Mouse (Mus musculus): ENCODE data around the gene Ebf4.
A peak's percentile ranks its signal among the peaks of the same experiment; 100 is the strongest.

Ebf4 gene

DNA sequence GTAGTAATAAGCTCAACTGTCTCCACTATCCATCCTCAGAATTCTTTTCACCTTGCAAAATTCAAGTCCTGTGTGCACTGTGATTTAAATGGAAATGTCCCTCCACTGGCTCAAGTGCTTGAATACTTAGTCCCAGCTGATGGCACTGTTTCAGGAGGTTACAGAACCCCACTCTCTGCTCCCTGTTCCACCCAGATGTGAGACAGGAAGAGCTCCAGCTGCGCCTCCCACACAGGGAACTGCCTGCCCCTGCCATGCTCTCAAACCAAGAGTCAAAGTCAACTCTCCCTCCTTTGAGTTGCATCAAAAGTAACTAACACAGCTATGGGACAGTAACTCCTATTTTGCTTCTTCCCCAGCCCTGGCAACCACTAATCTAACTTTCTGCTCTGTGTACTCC lies 91.2 kb downstream of the Ebf4 start:
- peak in 1 of 2 experiments; percentile 37 for DNase-seq

DNA sequence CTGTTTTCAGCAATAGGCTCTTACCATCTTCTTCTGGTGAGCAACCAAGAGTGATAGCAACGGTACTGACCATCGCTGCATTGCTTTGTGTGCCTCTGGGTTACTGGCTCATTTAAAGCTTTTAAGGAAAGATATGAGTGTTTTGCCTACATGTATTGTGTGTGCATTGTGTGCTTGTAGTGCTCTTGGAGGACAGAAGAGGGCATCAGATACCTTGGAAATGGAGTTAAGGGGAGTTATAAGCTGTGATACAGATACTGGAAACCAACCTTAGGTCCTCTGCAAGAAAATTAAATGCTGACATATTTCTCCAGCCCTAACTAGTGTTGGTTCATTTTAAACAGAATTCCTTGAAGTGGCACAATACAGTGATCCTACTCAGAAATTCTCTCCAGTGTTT lies 93.8 kb downstream of the Ebf4 start:
- no peak for DNase-seq

DNA sequence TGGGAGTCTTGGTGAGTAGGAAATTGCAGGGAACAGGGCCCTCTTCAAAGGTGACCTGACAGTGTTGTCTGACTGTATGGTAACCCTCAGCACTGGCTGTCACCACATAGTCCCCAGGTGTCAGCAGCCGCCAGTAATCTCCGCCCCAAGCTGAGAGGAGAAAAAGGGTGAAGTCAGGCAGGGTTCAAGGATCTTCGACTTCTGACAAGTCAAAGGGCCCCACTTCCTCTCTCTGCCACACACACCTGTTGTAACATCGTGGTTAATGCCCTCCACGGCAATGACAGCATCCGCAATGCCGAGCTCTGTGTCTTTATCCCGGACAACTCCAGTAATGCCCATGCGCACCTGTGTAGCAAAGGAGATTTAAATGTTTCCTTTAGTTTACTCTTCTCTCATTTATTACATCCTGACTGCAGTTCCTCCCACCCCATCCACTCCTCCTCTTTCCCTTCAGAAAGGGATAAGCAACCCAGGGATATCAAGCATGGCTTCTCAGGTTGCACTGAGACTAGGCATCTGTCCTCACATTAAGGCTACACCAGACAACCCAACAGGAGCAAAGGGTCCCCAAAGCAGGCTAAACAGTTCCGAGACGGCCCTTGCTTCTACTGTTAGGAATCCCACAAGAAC lies 96.1 kb downstream of the Ebf4 start:
- no peak for DNase-seq

- DNase-seq: no peak
Measured at GRCm38 (mm10) chr2:130392836-130393235, 97.9 kb downstream of the Ebf4 start.

GRCm38 (mm10) chr2:130395696-130396095 lies 100.7 kb downstream of the Ebf4 start:
- no peak for DNase-seq

- no peak for DNase-seq
Measured at GRCm38 (mm10) chr2:130397186-130397985, 102.4 kb downstream of the Ebf4 start, which contains the start of gene Cpxm1. TSS of gene Cpxm1 (minus strand) at chr2:130397574.

GRCm38 (mm10) chr2:130398091-130398490 lies 103.1 kb downstream of the Ebf4 start:
- DNase-seq: peak; percentile 29 to 32

DNA sequence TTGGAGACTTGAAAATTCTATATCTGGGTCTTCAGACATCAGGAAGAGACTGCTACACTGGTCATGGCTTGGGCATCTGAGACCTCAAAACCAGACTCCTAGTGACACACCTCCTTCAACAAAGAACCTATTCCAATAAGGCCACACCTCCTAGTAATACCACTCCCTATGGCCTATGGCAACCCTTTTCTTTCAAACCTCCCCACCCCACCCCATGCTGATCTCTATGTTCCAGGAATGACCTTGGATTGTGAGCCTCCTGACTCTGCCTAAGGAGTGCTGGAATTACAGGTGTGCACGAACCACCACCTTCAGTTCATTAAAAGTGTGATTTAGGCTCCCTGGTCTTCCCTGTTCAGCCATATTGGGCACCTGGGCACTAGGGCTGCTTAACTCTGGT lies 105.1 kb downstream of the Ebf4 start:
- DNase-seq: no peak

DNA sequence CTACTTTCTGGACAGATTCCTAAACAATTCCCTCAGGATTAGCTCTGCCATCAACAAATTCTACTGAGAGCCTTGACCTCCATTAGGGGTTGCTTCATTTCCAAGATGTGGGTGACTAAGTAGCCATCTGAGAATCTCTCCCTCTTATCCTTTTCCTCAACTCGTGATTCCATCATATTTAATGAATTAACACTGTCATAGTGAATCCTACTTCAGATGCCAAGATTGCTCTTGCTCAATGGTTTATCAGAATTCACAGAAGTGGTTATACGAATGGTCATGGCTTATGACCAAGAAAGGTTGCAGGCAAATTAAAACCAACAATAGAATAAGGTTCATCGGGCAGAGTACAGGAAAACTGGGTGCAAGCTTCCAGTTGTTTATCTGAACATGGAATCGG lies 106.9 kb downstream of the Ebf4 start:
- DNase-seq: no peak

DNA sequence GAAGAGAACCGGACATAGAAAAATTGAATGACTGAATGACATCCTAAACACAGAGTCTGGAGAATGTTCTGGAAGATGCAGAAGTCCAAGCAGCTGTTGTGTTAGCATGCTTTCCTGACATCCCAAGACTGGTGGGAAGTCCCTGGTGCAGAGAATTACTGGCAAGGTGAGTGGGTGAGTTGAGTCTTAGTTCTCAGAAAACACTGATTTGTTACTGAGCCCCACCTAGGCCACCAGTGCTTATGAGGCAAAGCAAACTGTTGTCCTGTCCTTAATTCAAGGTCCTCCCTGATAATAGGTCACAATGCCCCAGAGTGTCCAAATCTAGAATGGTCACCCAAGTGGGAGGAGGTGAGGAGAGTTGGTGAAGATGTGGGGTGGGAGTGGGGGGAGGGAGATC lies 110.0 kb downstream of the Ebf4 start, which contains the start of the genes Gm28372 and 1700020A23Rik:
Gm28372 (plus strand) TSS at position 301 of the 400 bp plus-strand sequence.
1700020A23Rik (plus strand) TSS at position 321 of the 400 bp plus-strand sequence.
- no peak for DNase-seq

DNA sequence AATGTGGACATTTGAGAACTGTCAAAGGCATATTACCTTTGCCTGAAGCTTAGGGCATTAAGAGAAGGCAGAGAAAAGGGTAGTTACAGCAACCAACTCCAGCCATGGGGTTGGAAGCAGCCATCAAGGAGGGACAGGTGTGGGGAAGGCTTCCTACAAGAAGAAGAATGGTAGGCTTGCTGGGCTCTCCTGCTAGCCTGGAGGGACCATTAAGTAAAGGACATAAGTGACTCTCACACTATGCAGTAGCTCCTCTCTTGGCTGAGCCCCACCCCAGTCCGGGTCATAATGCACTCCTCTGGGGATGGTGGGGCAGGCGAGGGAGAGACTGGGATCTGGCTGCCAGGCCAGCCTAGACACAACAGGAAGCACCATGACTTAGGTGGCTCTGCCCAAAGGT lies 111.2 kb downstream of the Ebf4 start, which contains the start of gene Tmem239:
Tmem239 (plus strand) TSS at position 301 of the 400 bp plus-strand sequence.
- DNase-seq: no peak

GRCm38 (mm10) chr2:130408194-130408593 lies 113.2 kb downstream of the Ebf4 start:
- DNase-seq: no peak

- peak; percentile 70 to 80 for DNase-seq
Measured at GRCm38 (mm10) chr2:130411558-130412495, 116.9 kb downstream of the Ebf4 start.

DNA sequence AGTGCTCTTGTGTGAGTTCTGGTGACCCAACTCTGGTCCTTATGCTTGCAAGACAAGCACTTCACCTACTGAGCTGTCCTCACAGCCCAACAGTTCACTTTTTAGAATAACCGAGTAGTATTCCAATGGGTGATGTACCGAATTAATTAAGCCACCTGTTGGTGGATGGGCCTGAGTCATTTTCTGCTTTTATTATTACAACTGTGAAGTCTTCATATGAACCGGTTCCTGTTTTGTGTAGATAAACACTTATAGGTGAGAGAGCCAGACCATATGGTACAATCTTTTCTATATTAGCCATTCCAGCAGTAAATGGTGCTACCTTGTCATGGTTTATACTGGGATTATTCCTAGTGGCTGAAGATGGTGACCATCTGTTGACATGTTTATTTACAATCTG lies 117.8 kb downstream of the Ebf4 start:
- no peak for DNase-seq

DNA sequence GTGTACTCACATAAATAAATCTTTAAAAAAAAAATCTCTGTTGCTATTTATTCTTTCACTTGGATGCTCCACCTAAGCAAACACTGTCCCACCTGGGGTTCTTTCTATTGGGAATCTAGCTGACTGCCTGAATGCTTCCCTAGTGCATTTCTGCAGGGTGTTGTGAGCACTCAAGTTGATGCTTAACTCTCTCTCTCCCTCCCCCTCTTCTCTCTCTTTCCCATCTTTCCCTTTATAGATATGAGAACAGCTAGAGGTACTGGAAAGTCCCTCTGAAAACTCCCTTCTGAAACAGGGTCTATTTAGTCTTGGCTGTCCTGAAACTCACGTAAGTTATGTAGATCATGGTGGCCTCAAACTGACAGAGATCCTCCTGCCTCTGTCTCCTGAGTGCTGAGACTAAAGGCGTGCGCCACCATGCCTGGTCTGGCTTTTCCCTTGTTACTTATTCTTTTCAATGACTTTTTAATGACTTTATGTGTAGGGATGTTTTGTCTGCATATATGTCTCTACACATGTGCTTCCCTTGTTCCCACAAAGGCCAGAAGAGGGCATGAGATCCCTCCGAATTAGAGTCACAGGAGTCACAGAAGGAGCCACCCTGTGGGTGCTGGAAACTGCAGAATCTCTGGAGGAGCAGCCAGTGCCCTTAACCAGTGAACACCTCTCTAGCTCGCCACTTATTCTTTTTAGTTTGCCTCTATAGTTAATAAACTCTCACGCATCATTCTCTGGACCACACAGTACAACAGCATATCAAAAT lies 119.3 kb downstream of the Ebf4 start:
- DNase-seq: no peak
